Mouse (Mus musculus) intestine, embryonic 16.5 days (tissue): ENCODE results near the gene Itgb5. TPM values are rescaled to one million over a fixed set of nuclear protein-coding genes. Genes with fewer than 3 reads are reported as not detected.

Experiments used
- ATAC-seq: fragments of 200-750 bp; cut with Nextera tagmentation; 2 replicates; pipeline ENCODE4 v1.8.0; 2017; ENCODE audit warnings: moderate TSS enrichment, moderate library complexity
- H3K27ac ChIP-seq: fragments of 300-500 bp; sonication (generic); 2 replicates; pipeline ENCODE4 v1.5.1; 2014; ENCODE audit warnings: mild to moderate bottlenecking, low read length
- H3K27me3 ChIP-seq: fragments of 300-500 bp; sonication (generic); replicated peaks from 2 replicates; pipeline ENCODE4 v1.6.1; 2014; ENCODE audit warnings: low read length, control low read depth, mixed read lengths; ENCODE audit not compliant: control insufficient read depth, insufficient read depth
- H3K36me3 ChIP-seq: fragments of 300-500 bp; sonication (generic); 2 replicates; pipeline ENCODE4 v1.6.1; 2014; ENCODE audit warnings: low read length, control low read depth; ENCODE audit not compliant: control insufficient read depth, insufficient read depth
- H3K4me1 ChIP-seq: fragments of 300-500 bp; sonication (generic); 2 replicates; pipeline ENCODE4 v1.6.1; 2014; ENCODE audit warnings: low read length, control low read depth, mixed read lengths; ENCODE audit not compliant: control insufficient read depth, insufficient read depth
- H3K4me2 ChIP-seq: fragments of 300-500 bp; sonication (generic); 2 replicates; pipeline ENCODE4 v1.6.1; 2014; ENCODE audit warnings: low read depth, low read length, control low read depth
- H3K4me3 ChIP-seq: fragments of 300-500 bp; sonication (generic); 2 replicates; pipeline ENCODE4 v1.5.1; 2014; ENCODE audit warnings: mild to moderate bottlenecking, low read length
- H3K9ac ChIP-seq: fragments of 300-500 bp; sonication (generic); 2 replicates; pipeline ENCODE4 v1.6.1; 2014; ENCODE audit warnings: low read depth, low read length
- H3K9me3 ChIP-seq: fragments of 300-500 bp; sonication (generic); 2 replicates; pipeline ENCODE4 v1.6.1; 2016; ENCODE audit warnings: low read length, control low read depth; ENCODE audit not compliant: control insufficient read depth
- WGBS: fragments of 180-500 bp; shearing (Covaris S2); extraction: QIAGEN DNeasy Blood & Tissue Kit; methylation state at CpG from one replicate; pipeline ENCODE4 v1.1.7; 2014; 5-methylcytosine and 5-hydroxymethylcytosine counted together
- polyA plus RNA-seq: library from polyadenylated mRNA; unstranded; fragments of >200 nt; fragmentation: Nextera tagmentation; extraction: Ambion mirVana; gene quantifications from 2 replicates; pipeline ENCODE4 v1.2.1, GENCODE M21; 2015

Gene Itgb5
- polyA plus RNA-seq, 1 experiment from 2014 or later: 9.3 TPM

- Histone ChIP-seq H3K4me3 (no peak overlapping the region), H3K4me2 (no peak overlapping the region), H3K4me1 (no peaks in the 10 kb centered on the region), H3K27me3 (no peaks in the 10 kb centered on the region), H3K27ac (no peak overlapping the region), H3K9ac (no peak overlapping the region), H3K9me3 (no peaks in the 10 kb centered on the region), H3K36me3 (peaks cover 3% of the 10 kb centered on the region; the same call in 1 of the 2 replicates)
- no peak for ATAC-seq
- 68% methylated on average over 4 of the region's 4 CpGs for WGBS
Measured at GRCm38 (mm10) chr16:33844150-33844611, 14.7 kb downstream of the Itgb5 start.

GRCm38 (mm10) chr16:33844866-33845265 is 15.4 kb downstream of the Itgb5 start:
- 87% methylated on average over 6 of the region's 6 CpGs for WGBS
- ATAC-seq: no peak

GRCm38 (mm10) chr16:33853271-33853670 is 23.8 kb downstream of the Itgb5 start:
- no peaks in the 10 kb centered on the region for H3K4me1 ChIP-seq
- H3K4me2 ChIP-seq: no peak overlapping the region
- H3K27ac ChIP-seq: no peak overlapping the region
- no peaks in the 10 kb centered on the region for H3K27me3 ChIP-seq
- no peaks in the 10 kb centered on the region for H3K9me3 ChIP-seq
- H3K36me3 ChIP-seq: no peaks in the 10 kb centered on the region
- no peak for ATAC-seq
- H3K9ac ChIP-seq: no peak overlapping the region
- no peak overlapping the region for H3K4me3 ChIP-seq

More at GRCm38 (mm10) chr16:33844866-33845265, 15.4 kb downstream of the Itgb5 start:
- Histone ChIP-seq H3K4me1 (no peaks in the 10 kb centered on the region), H3K9me3 (no peaks in the 10 kb centered on the region), H3K4me2 (no peak overlapping the region), H3K27ac (no peak overlapping the region), H3K36me3 (peaks cover 3% of the 10 kb centered on the region; the same call in 1 of the 2 replicates), H3K9ac (no peak overlapping the region), H3K27me3 (no peaks in the 10 kb centered on the region), H3K4me3 (no peak overlapping the region)

GRCm38 (mm10) chr16:33858766-33859165 is 29.3 kb downstream of the Itgb5 start:
- Histone ChIP-seq H3K4me1 (0 out of 2 replicates have a peak, but pooled peaks cover 4% of the 10 kb centered on the region), H3K9ac (no peak overlapping the region), H3K9me3 (no peaks in the 10 kb centered on the region), H3K36me3 (no peaks in the 10 kb centered on the region), H3K4me3 (no peak overlapping the region), H3K4me2 (no peak overlapping the region), H3K27ac (no peak overlapping the region), H3K27me3 (no peaks in the 10 kb centered on the region)
- ATAC-seq: no peak
- WGBS: 85% methylated on average over 2 of the region's 2 CpGs

- H3K27me3 ChIP-seq: no peaks in the 10 kb centered on the region
- no peaks in the 10 kb centered on the region for H3K36me3 ChIP-seq
- H3K4me3 ChIP-seq: no peak overlapping the region
- H3K9ac ChIP-seq: no peak overlapping the region
- no peak overlapping the region for H3K4me2 ChIP-seq
- H3K9me3 ChIP-seq: no peaks in the 10 kb centered on the region
- 0 out of 2 replicates have a peak, but pooled peaks cover 4% of the 10 kb centered on the region for H3K4me1 ChIP-seq
- no peak for ATAC-seq
- no peak overlapping the region for H3K27ac ChIP-seq
- 73% methylated on average over 5 of the region's 5 CpGs for WGBS
Measured at GRCm38 (mm10) chr16:33859380-33859779, 29.9 kb downstream of the Itgb5 start.

GRCm38 (mm10) chr16:33859988-33860700 is 30.7 kb downstream of the Itgb5 start:
- no peak overlapping the region for H3K4me2 ChIP-seq
- H3K4me1 ChIP-seq: 0 out of 2 replicates have a peak, but pooled peaks cover 4% of the 10 kb centered on the region
- H3K4me3 ChIP-seq: no peak overlapping the region
- no peaks in the 10 kb centered on the region for H3K27me3 ChIP-seq
- WGBS: 57% methylated on average over 14 of the region's 14 CpGs
- H3K9me3 ChIP-seq: no peaks in the 10 kb centered on the region
- H3K27ac ChIP-seq: no peak overlapping the region
- H3K36me3 ChIP-seq: no peaks in the 10 kb centered on the region
- peak; percentile 46; the same call in 1 of the 2 replicates for ATAC-seq
- no peak overlapping the region for H3K9ac ChIP-seq

GRCm38 (mm10) chr16:33862406-33862805 is 32.9 kb downstream of the Itgb5 start:
- Histone ChIP-seq H3K4me2 (no peak overlapping the region), H3K36me3 (no peaks in the 10 kb centered on the region), H3K9me3 (no peaks in the 10 kb centered on the region), H3K27ac (no peak overlapping the region), H3K4me1 (0 out of 2 replicates have a peak, but pooled peaks cover 4% of the 10 kb centered on the region), H3K27me3 (no peaks in the 10 kb centered on the region), H3K4me3 (no peak overlapping the region), H3K9ac (no peak overlapping the region)
- no peak for ATAC-seq
- 87% methylated on average over 4 of the region's 4 CpGs for WGBS

GRCm38 (mm10) chr16:33863208-33863751 is 33.8 kb downstream of the Itgb5 start:
- 74% methylated on average over 5 of the region's 5 CpGs for WGBS
- no peak overlapping the region for H3K9ac ChIP-seq
- H3K36me3 ChIP-seq: no peaks in the 10 kb centered on the region
- H3K4me3 ChIP-seq: no peak overlapping the region
- H3K4me1 ChIP-seq: 0 out of 2 replicates have a peak, but pooled peaks cover 4% of the 10 kb centered on the region
- no peak overlapping the region for H3K27ac ChIP-seq
- H3K27me3 ChIP-seq: no peaks in the 10 kb centered on the region
- no peak for ATAC-seq
- H3K4me2 ChIP-seq: no peak overlapping the region
- no peaks in the 10 kb centered on the region for H3K9me3 ChIP-seq

- 69% methylated on average over 3 of the region's 3 CpGs for WGBS
- H3K4me1 ChIP-seq: peaks cover 13% of the 10 kb centered on the region
- no peak overlapping the region for H3K4me2 ChIP-seq
- ATAC-seq: peak; percentile 69; the same call in 1 of the 2 replicates
- H3K36me3 ChIP-seq: no peaks in the 10 kb centered on the region
- no peaks in the 10 kb centered on the region for H3K27me3 ChIP-seq
- H3K27ac ChIP-seq: peak overlapping the region; percentile 18; the same call in 1 of the 2 replicates
- no peaks in the 10 kb centered on the region for H3K9me3 ChIP-seq
- H3K4me3 ChIP-seq: no peak overlapping the region
- H3K9ac ChIP-seq: no peak overlapping the region
Measured at GRCm38 (mm10) chr16:33870224-33870785, 40.8 kb downstream of the Itgb5 start.
